Mouse (Mus musculus): ENCODE measurements at regions not wholly inside any gene's neighbourhood (a gene's known extent, or its start where the extent isn't known, plus 50 kb on each side); places are given as distances from the start of the nearest gene placed in this dataset.

DNA sequence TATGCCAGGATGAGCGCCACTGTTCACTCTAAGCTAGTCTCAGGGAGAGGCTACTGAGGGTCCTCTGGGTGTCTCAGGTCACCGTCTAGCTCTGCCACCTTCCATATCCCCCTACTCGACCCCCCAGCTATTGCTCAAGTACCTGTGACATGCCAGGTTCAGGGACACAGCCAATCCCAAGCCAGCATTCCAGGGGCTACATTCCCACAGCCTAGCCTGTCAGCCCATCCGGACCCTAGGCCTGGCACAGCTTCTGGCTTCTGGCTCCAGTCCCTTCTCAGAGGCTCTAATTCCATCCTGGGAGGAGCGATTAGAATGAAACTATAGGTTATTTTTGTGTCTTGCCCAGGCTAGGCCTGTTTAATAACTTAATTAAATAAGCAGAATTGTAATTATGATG lies 105.2 kb downstream of the 1810010D01Rik start:
- DNase-seq, result no peak

DNA sequence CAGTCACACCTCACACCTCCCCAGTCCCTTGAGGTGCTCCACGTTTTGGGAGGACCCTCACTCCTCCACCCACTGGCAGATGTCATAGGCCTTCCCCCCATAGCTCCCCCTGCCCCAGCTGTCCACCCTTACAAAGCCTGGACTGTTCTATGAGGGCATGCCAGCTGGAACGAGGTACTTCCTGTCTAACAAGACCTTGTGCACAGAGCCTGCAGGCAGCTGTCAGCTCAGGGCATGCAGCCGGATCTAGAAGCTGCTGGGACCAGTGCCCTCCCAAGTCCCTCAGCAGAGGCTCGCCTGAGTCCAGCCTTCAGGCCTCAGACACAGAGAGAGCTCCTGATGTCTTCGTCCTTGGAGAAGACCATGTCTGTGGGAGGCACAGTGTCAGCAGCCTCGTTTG lies 105.7 kb downstream of the 1810010D01Rik start:
- peak; percentile 40 for DNase-seq

DNA sequence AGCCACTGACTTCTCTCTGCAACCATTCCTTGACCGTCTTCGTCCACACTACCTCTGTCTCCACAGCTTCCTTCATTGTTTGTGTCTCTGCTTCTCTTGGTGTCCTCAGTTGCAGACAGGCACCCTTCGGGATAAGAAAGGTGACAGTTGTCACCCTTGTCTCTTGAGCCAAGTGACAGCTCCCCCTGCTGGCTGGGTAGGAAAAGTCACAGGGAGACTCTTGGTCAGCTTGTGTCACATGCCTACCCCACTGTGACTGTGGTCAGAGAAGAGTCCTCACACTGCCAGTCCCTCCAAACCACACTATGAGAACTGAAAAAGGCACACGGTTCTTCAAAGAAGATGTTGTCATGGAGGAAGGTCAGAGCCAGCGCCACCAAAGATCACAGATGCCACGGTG lies 109.6 kb downstream of the 1810010D01Rik start:
- peak; percentile 43 for DNase-seq

DNA sequence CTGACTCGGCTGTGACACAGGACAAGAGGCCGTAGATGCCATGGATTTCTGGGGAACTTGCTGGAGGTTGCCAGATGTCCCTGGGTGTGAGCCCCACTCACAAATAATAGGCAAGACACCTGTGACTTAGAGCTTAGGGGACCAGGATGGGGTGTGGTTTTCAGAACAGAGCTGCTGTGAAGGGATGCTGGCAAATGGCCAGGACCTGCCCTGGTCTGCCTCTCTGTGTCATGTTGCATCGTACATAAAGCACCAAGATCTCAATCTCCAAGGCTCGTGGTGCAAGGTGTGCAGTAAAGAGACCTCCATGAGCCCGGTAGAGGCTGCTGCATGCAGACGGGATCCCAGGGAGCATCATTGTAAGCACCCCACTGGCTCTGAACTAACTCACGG lies 113.8 kb downstream of the 1810010D01Rik start:
- DNase-seq, result no peak

DNA sequence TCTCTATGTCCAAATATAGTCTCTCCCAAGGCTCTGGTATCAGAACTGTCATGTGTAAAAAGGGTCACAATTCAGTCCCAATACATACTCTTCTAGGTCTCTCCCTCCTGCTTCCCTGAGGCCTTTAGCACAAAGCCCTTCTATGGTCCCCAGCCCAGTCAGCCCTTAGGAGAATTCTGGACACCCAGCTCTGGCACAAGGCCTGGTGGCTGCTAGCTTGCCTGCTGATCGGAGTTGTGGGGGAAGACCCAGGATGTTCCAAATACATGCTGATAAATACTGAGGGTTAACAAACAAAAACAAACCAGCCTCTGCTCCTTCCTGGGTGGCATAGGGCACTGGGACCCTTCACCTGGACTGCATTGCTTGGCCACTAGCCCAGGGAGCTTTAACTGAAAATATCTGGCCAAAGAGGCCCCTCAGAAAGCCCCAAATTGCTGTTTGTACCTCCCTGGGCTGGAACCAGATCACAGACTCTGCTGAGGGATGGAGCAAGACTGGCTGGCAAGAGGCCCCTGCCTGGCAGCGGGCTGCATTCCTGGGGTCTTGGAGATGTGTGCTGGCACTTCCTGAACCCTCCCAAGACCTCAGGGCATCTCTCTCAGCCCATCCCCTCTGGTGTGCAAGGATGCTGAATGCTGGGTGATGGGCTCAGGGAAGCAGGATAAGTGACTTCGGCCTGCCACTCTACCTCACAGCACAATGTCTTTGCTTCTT lies 114.3 kb downstream of the 1810010D01Rik start:
- no peak for DNase-seq

DNA sequence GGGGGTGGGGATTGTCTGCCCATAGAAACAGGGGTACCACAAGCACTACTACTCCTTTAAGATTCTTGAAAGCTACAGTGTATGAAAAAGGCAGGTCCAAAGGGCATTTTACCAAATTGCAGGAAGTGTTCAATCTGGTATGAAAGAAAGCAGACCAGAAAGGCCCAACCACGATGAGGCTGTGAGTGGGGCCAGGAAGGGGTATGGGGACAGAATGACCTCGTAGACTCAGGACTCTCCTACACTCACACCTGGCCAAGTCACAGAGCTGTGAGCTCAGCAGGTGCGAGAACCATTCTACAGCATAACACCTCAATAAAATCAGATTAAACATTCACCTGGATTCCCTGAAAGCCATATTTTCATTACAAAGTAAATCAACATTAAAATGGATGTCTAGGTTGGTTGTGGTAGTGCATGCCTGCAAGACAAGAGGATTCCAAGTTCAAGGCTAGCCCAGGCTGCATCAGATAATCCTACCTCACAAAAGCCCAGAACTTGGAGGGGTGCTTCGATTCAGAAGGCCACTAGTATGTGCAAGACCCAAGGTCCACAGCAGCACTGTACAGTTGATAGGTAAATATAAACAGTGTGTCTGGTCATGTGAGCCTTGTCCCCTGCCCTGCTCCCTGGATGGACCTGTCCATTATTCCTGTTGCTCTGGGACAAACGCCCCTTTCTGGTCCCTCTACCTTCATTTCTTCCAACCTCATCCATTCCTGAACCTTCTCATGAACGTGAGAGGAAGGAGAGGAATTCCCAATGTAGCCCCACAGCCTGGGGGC lies 115.3 kb downstream of the 1810010D01Rik start:
- DNase-seq, result no peak

DNA sequence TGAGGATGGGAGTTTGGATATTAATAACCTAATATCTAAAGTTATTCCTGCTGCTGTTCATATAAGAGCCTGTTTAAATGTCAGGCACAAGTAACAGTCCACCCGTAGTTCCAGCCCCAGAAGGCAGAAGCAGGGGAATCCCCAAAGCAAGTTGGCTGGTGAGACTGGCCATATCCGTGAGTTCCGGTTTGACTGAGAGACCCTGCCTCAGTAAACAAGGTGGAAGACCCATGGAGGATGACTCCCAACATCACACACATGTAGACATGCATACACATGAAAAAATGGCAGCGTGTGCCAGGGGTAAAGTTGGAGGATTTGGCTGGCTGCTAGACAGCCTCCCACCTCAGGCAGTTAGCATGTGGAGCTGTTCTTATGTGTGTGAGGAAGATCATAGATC lies 117.1 kb downstream of the 1810010D01Rik start:
- no peak for DNase-seq

DNA sequence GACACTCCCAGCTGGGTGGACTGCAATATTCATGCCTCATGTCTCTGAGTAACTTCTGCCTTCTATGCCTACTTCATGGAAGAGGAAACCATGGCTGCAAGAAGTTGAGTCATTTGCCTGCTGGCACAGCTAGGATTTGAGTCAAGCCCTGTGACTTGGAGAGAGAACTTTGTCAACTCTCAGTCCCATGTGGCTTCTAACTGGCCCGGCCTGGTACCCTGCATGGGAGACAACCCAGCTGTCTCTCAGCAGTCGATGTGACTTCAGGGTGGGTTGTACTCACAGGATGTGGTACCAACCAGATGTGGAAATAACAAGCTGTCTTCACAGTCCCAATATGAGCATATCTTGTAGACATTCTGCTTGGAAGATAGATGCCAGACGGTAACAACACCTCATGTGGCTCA lies 118.6 kb downstream of the 1810010D01Rik start:
- DNase-seq, result no peak

DNA sequence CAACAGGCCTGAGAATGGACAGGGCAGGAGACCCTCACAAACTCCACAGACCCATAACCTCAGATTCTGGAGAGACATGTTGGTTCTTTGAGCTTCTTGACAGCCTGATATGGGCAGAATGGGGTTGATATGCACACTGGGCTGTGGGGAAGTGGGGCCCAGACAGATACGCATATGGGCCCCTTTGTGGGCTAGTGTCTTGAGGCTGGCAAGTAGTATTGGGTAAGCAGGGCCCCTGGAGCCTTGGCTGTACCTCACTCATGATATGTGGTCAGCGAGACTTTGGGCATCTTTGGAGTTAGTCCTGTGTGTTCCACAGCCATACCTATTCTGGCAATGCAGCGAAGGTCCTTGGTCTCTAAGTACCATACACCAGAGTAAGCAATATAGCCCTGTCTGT lies 119.3 kb downstream of the 1810010D01Rik start:
- DNase-seq, result no peak

DNA sequence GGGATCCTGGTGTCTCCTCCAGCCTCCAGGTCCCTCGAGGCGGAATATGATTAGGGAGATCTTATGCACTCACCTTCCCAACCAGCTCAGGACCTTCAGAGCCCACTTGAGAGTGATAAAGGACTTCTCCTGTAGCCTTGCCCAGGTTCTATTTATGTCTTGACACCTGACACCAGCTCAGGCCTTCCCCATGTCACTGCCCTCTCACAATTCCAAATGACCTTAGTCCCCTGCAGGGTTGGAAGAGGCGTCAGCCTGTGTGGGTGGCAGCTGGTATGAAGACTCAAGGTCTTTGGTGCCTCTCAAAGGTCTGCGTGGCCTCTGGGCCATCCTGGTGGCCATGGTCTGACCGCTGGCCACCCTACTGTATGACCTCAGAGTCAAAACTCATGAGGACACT lies 120.1 kb downstream of the 1810010D01Rik start:
- DNase-seq, result no peak

DNA sequence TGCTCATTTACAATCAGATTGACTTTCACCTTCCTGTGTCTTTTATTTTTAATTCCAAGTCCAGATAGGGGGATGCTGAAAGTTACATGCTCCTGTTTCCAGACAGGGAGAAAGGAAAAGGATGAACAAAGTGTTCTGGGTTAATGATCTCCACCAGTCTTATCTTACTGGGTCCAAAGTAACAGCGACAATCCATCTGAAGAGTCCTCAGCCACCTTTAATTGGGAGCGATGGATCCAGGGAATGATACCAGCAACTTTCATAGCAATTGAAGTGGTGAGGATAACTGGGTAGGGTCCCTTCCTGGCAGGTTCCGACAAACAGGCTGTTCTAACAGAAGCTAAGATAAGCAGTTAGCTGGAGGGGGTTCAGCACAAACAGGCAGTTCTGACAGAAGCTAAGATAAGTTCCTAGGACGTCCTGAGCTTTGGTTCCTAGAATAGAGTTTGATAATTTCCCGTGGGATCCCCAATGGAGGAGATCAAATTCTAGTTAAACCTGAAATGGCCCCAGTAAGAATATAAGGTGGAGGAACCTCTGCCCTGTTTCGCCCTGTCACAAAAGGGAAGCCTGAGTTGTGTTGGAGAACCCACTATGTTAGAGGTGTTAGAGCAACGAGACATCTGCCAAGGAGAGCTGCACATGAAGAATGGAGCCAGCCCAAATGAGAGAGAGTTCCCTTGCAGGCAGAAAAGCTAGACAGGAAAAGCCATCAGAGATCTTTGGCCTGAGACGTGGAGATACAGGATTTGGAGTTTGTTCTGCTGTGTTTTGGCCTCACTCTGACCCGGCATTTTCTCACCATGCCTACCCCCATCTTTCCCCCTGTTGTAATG lies 124.8 kb downstream of the 1810010D01Rik start:
- DNase-seq, result no peak

DNA sequence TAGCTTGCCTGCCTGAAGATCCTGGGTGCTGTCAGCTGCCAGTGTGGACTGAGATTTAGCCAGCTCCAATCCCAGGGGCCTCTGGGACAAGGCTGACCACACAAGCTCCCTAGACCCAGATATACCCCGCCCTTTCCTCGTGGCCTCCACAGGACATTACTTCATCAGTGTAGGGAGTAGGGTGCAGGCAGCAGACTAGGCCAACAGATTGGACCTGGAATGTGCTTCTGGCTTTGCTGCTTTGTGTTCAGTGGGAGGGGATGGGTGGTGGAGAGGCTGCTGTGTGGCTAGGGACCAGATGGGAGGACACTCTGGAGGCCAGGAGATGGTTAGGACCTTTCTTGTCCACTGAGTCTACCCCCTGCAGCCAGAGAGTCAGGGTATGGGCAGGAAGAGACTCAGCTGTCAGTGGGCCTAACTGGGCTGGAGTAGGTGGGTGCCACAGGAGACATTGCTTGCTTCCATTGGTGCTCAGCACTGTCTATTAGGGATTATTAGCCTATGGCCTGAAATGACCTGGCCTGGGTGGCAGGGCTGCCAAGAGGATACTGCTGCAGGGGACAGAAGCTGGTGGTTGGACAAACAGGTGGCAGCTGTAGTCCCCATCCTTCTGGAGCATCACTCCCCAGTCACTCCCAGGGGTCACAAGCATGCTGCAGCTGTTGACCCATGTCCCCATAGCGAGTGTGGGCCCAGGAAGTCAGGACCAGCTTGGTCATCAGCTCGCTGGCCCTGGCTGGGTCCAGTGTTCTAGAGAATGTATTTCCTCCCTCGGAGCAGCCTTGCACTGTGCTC lies 132.5 kb upstream of the Ccnd1 start:
- no peak for DNase-seq

DNA sequence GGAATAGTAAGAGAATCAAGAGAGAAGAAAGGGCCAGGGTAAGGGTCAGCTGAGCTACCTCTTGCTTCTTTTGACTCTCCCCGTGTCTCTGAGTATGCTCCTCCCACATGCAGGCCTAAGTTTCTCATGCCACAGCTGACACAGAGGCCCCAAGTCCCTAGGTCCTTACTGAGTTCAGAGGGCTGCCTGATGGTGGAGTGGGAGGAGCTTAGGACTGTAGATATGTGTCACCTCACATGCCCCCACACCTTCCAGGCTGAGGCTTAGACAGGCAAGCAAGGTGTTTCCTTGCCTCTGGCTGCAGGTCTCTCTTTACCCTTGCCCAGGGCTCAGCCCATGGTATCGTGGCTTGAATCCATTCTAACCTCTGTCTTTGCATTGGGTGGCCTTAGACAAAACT lies 131.8 kb upstream of the Ccnd1 start:
- no peak for DNase-seq

DNA sequence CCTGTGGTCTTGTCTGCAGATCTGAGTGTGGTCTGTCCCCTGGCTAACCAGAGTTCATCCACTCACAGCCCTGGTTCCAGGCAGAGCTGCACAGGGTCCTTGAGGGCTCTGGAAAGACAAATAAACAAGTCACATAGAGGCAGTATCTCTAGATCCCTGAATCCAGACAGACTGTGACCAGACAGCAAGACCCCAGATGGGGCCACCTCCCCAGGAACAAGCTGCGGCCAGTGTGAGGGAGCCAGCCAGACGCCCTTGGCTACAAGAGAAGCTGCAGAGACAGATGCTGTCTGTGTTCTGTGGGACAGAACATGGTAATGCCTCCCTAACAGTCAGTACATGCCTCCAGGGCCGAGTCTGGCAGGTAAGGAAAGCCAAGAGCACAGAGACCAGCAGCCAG lies 127.6 kb upstream of the Ccnd1 start:
- no peak for DNase-seq

DNA sequence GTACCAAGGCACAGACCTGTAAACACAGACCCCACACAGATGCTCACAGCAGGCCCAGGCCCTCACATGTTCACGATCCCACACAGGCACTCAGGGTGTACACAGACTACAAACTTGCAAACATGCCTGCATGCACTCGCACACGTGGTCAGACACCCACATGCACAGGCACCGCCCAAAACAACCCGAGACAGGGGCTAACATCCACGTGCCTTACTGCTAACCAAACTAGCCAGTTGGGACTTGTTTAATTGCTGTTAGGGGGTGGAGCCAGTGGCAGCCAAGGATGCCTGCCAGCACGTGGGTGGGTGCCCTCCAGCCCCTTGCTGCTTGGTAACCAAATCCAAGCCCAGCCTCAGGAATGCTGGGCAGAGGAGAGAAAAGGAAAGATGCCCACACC lies 116.6 kb upstream of the Ccnd1 start:
- DNase-seq, result no peak

DNA sequence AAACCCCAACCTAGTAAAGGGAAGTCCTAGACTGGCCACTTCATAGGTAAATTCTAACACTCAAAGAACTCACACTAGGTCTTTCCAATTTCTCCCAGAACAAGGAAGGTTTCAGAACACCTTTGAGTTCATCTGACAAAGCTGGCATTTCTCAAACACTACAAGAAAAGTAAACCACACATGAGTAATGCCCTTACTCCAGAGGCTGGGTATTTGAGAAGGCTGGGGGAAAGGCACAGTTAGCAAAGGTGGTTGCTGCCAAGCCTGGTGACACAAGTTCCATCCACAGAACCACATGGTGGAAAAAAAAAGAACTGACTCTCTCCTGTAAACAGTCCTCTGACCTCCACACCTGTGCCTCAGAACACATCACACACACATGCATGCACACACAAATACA lies 111.9 kb upstream of the Ccnd1 start:
- no peak for DNase-seq

DNA sequence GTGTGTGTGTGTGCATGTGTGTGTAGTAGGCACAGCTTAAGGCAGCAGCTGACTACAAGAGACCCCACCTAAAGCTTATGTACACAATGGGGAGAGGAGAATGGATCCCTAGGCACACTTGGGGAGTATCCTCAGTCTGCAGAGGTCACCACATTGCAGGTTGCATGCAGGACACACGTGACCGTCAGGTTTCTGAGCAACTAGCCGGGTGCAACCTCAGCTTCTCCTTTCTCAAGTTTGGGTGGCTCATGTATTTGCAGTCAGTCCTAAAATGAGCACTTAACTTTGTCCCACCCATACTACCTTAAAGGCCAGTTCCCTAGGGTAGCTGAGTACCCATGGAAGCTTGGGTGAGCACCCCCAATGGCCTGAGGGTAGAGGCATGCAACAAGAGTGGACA lies 111.0 kb upstream of the Ccnd1 start:
- DNase-seq, result no peak

DNA sequence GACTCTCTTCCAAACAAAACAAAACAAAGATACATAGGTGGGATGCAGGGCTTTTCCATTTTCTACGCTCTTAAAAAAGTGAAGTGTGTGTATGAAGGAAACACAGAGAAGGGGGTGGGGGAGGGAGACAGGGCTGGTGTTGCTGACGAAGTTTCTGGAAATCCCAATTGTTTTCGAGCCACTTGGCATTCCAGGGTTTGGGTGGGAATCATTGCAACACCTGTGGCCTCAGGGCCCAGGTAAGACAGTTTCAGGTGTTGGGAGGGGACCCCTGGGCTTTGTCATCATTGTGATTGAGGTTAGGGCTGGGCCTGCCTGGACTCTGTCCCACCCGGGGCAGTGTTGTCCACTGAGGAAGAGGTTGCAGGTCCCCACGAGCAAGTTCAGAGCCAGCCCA lies 108.8 kb upstream of the Ccnd1 start:
- no peak for DNase-seq

DNA sequence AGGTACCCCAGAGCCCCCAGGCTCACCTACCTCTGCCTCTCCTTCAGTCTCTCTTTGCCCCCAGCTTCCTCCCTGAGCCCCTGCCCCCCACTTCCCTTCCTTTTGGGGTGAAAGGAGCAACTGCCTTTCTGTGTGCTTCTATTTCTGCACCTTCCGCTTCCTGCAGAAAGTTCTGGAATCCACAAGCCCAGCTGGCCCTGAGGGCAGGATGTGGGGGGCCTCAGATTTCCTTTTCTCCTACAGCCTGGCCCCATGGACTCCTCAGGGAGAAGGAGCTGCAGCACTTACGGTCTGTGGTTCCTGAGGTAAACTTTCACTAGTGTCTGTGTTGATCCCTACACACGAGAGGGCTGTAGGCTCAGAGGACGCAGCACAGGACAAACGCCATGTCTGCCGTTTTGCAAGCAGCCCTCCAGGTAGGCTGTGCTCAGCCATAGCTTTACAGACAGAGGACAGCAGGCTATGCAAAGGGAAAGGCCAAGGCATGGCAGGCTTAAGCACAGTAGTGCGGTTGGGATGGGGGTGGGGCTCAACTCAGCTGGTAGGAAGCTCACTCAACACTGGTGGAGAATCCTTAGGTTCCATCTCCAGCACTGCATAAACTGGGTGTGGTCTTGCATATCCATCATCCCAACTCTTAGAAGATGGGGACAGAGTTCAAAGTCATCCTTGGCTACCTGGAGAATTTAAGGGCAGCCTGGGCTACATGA lies 108.2 kb upstream of the Ccnd1 start:
- no peak for DNase-seq

DNA sequence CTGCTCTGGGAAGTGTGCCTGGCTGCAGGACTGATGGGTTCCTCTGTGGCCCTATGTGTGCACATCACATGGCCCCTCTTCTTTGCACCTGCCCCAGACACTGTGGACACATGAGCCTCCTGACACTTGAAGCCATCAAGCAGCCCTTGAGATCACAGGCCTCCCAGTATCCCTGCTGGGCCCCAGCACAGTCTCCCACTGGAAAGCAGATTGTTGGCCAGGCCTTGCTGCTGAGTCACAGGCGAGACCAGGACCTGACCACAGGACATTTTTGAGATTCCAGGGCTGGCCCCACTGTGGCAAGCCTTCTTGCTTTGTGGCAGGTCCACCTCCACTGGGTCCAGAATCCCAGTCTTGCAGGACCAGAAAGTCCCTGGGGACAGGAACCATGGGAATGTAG lies 105.5 kb upstream of the Ccnd1 start:
- DNase-seq, result no peak

DNA sequence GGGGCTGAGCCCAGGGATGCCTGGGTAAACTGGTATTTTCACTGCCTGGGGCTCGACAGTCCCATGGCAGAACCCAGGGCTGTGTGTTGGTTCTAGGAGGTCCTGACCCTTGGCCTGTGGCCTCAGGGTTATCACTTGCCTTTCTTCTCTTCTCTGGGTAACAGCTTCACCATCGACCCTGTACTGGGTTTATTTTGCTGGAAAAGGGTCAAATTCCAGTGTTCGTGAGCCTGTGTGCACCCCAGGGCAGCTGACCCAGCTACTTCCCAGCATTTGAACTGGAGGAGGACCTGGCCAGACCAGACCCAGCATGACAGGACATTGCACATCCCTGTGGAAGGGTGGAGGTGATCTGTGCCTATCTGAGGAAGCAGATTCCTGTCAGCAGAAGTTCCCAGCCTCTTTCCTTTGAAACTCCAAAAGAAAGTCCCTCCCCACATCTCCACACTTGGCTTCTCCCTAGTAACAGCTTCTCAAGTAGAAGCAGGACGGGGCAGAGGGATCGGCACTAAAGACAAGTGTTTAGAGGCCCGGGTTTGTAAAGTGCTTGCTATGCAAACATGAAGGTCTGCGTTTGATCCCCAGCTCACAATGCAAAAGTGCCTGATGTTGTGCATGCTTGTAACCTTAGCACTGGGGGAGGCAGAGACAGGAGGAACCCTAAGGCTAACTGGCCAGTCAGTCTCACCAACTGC lies 103.9 kb upstream of the Ccnd1 start:
- no peak for DNase-seq
